Mouse (Mus musculus): ENCODE measurements around the gene Atp11a.

Gene Atp11a

GRCm38 (mm10) chr8:12915187-12916006 lies 158.6 kb downstream of the Atp11a start:
- peak; percentile 62 for DNase-seq

- DNase-seq: no peak
These were observed 159.5 kb downstream of the Atp11a start for GRCm38 (mm10) chr8:12916156-12916900.

GRCm38 (mm10) chr8:12917029-12917428 lies 160.2 kb downstream of the Atp11a start:
- DNase-seq: peak; percentile 29

GRCm38 (mm10) chr8:12917831-12918230 lies 161.0 kb downstream of the Atp11a start:
- no peak for DNase-seq
